Mouse (Mus musculus) erythroblast, embryonic 14.5 days (primary cell): Measurements from ENCODE around the gene Slc22a5. TPM values are rescaled to one million over a fixed set of nuclear protein-coding genes. Genes with fewer than 3 reads are reported as not detected.

Source experiments
- H3K27me3 ChIP-seq: 2 replicates; pipeline ENCODE4 v1.6.1; 2012; ENCODE audit warnings: inconsistent platforms; ENCODE audit not compliant: control insufficient read depth
- H3K36me3 ChIP-seq: 2 replicates; pipeline ENCODE4 v1.6.1; 2012; ENCODE audit warnings: mild to moderate bottlenecking, inconsistent platforms; ENCODE audit not compliant: control insufficient read depth
- H3K4me1 ChIP-seq: 2 replicates; pipeline ENCODE4 v1.6.1; 2012; ENCODE audit warnings: inconsistent platforms; ENCODE audit not compliant: control insufficient read depth
- H3K4me3 ChIP-seq: replicated peaks from 2 replicates; pipeline ENCODE3; 2012; ENCODE audit warnings: moderate library complexity, mild to moderate bottlenecking, inconsistent platforms
- H3K9me3 ChIP-seq: 2 replicates; pipeline ENCODE4 v1.6.1; 2012; ENCODE audit warnings: low read length, inconsistent platforms, mixed read lengths; ENCODE audit not compliant: control insufficient read depth
- GATA1 ChIP-seq: IDR thresholded peaks from 2 replicates; pipeline ENCODE4 v1.6.1; 2012; ENCODE audit warnings: low read length, inconsistent platforms, mixed read lengths
- TAL1 ChIP-seq: IDR thresholded peaks from 3 replicates; pipeline ENCODE4 v1.6.1; 2012; ENCODE audit warnings: low read length, inconsistent platforms, mixed read lengths
- polyA plus RNA-seq: library from polyadenylated mRNA; stranded (reverse); fragments of >175 nt; gene quantifications from 2 replicates; pipeline ENCODE4 v1.2.3, GENCODE M21; 2012

Slc22a5 gene
- polyA plus RNA-seq, 1 experiment: not detected

DNA sequence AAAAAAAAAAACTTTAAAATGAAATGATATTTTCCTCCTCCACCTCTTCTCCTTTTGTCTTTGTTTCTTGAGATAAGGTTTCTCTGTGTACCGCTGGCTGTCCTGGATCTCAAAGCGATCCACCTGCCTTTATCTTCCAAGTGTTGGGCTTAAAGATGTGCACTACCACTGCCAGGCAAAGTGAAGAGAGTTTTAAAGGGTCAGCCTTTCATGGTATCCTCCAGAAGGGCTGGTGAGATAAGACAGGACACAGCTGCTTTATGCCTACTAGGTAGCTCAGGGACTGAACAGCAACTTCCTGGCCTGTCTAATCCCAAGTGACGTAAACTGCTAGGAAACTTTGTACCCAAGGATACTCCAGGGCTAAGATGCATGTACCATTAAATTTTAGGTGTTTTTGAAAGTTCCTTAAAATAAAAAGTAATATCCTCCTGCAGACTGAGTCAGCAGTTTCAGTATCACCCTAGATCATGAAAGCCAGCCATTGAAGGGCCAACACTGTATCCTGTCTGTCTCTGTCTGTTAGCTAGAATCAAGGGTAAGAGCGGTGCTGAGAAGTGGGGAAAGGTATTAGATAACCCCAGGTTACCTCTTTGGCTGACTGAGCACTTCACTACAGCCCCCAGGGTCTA, 56.0 kb downstream of the Slc22a5 start:
- Histone ChIP-seq H3K27me3 (no peaks in the 10 kb centered on the region), H3K36me3 (no peaks in the 10 kb centered on the region), H3K4me3 (no peak overlapping the region), H3K4me1 (peaks cover 2% of the 10 kb centered on the region), H3K9me3 (no peaks in the 10 kb centered on the region)
- TF ChIP-seq TAL1: no peak
- no peak for TF ChIP-seq GATA1

DNA sequence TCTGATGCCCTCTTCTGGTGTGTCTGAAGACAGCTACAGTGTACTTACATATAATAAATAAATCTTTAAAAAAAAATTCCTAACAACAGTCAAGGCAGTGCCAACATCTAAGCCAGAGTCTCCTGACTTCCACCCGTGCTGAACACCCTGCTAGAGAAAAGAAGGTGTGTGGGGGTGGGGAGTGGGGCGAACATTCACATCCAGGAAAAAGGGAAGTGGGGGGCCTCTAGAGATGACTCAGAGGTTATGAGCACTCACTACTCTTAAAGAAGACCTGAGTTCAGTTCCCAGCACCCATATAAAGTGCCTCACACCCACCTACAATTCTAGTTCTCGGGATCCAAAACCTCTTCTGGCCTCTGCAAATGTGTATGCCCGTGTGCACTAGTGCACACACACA, 66.1 kb downstream of the Slc22a5 start:
- no peaks in the 10 kb centered on the region for H3K27me3 ChIP-seq
- H3K4me3 ChIP-seq: no peak overlapping the region
- no peaks in the 10 kb centered on the region for H3K36me3 ChIP-seq
- H3K9me3 ChIP-seq: no peaks in the 10 kb centered on the region
- TF ChIP-seq TAL1 (no peak), GATA1 (no peak)
- H3K4me1 ChIP-seq: no peaks in the 10 kb centered on the region; the same call in 1 of the 2 replicates

DNA sequence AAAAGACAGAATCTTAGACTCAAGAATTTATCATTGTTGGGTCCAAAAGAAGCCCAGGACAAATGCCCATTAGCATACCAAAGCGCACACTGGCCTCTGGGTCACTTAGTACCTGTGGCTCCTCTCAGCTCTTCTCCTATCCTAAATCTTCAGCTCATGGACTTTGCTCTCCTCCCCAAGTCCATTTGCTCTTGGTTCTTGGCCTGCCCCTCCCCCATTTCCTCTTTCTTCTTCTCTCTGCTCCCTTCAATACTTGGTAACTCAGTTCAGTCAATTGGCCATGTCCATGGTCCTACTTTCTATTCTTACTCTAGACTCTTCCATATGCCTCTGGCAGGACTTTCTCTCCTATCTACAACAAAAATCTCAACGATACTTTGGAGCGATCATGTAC, 69.5 kb downstream of the Slc22a5 start:
- TF ChIP-seq GATA1 (no peak), TAL1 (no peak)

DNA sequence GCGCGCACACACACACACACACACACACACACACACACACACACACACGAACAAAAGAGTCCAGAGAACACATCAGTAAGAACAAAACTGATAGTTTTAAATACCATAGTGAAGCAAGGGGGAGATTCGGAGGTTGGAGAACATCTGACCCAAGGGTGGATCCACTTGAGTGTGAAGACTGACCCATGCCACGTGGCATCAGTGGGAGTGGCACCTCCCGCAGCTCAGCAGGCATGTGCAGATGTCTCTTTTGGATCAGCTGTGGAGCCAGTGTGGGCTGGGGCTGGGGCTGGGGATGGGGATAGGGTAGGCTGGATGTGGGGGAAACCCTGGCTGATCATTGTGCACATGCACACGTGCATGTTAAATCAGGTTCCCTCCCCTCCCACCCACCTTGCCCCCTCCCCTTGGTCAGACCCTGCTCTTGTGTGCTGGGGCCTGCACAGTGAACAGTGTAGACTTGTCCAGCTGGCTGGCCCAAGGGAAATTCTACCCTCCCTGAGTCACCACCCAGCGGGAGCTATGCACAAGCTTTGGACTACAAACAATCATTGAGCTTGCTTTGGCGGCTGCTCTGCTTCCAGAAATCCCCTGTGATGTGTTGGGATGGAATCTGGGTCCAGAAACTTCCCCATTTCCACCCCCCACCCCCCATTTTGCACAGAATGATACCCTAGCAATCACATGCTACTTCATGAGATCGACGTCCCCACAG, 70.1 kb downstream of the Slc22a5 start:
- no peaks in the 10 kb centered on the region; the same call in 1 of the 2 replicates for H3K4me1 ChIP-seq
- no peaks in the 10 kb centered on the region for H3K27me3 ChIP-seq
- H3K9me3 ChIP-seq: no peaks in the 10 kb centered on the region
- TF ChIP-seq TAL1 (no peak), GATA1 (no peak)
- H3K36me3 ChIP-seq: no peaks in the 10 kb centered on the region
- no peak overlapping the region for H3K4me3 ChIP-seq

More for the DNA sequence above, 69.5 kb downstream of the Slc22a5 start:
- H3K4me1 ChIP-seq: no peaks in the 10 kb centered on the region; the same call in 1 of the 2 replicates
- H3K36me3 ChIP-seq: no peaks in the 10 kb centered on the region
- no peaks in the 10 kb centered on the region for H3K27me3 ChIP-seq
- H3K4me3 ChIP-seq: no peak overlapping the region
- H3K9me3 ChIP-seq: no peaks in the 10 kb centered on the region

DNA sequence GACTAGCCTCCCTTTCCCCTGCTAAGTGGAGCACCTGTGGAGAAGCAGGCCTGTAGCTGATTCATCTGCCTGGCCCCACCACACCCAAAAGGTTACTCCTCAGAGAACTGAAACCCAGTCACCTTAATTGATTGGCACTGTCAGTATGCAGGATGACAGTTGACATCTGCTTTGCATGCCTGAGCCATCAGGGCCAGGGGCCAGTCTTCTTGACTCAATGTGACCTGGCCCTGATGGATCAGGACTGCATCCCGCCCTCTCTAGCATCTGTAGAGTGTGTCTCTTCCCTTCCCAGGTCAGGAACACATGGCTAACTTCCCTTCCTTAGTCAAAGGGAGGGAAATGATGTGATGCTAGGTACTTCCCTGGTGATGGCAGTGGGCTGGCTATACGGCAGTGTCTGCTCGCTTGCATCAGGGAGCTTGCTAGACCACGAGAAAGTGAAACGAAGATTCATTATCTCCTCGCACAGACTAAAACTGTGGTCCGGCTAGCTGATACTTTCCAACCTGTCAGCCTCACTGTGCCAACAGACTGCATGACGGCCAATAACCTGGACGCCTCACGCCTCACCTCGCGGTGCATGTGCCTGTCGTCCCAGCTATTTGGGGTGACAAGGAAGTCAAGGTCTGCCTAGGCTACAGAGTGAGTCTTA, 70.8 kb downstream of the Slc22a5 start:
- Histone ChIP-seq H3K36me3 (no peaks in the 10 kb centered on the region), H3K27me3 (no peaks in the 10 kb centered on the region), H3K4me1 (no peaks in the 10 kb centered on the region; the same call in 1 of the 2 replicates), H3K4me3 (no peak overlapping the region), H3K9me3 (no peaks in the 10 kb centered on the region)
- TF ChIP-seq TAL1 (no peak), GATA1 (no peak)

DNA sequence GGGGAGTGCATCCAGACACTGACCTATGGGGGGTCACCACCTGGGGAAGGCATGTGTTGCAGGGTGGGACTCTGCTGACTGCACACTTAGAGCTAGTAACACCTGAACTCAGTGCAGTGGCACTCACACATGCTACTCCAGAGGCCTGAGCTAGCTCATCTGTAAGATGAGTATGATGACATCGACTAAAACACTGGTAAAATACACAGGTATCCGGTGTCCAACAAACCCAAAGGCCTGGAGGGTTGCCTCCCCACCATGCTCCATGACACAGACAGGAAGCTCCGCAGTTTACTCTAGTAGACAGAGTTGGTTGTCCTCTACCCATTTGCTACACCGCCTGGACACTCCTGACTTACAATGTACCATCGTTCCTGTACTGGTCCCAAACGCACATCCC, 71.9 kb downstream of the Slc22a5 start:
- no peak overlapping the region for H3K4me3 ChIP-seq
- no peaks in the 10 kb centered on the region; the same call in 1 of the 2 replicates for H3K4me1 ChIP-seq
- no peaks in the 10 kb centered on the region for H3K9me3 ChIP-seq
- TF ChIP-seq GATA1: no peak
- TF ChIP-seq TAL1: no peak
- no peaks in the 10 kb centered on the region for H3K27me3 ChIP-seq
- H3K36me3 ChIP-seq: no peaks in the 10 kb centered on the region

DNA sequence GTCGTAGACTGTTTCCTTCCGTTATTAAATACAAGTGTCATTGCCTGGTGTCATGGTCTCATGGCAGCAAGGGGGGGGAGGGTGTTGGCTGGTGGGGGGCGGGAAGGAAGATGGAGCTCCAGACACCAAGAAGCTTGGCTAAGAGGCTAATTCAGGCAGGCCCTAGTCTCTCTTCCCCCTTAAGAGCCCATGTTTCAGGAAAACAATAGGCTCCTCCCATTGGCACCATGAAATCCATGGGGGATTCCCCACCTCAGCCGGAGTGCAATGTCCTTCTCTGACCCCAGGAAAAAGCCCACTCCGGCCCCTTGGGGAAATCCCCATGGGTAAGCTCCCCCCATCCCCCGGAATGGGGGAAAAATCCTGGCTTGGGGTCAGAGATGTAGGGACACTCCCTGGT, 72.7 kb downstream of the Slc22a5 start:
- Histone ChIP-seq H3K27me3 (no peaks in the 10 kb centered on the region), H3K9me3 (no peaks in the 10 kb centered on the region), H3K4me1 (no peaks in the 10 kb centered on the region; the same call in 1 of the 2 replicates), H3K36me3 (no peaks in the 10 kb centered on the region), H3K4me3 (no peak overlapping the region)
- no peak for TF ChIP-seq GATA1
- no peak for TF ChIP-seq TAL1

DNA sequence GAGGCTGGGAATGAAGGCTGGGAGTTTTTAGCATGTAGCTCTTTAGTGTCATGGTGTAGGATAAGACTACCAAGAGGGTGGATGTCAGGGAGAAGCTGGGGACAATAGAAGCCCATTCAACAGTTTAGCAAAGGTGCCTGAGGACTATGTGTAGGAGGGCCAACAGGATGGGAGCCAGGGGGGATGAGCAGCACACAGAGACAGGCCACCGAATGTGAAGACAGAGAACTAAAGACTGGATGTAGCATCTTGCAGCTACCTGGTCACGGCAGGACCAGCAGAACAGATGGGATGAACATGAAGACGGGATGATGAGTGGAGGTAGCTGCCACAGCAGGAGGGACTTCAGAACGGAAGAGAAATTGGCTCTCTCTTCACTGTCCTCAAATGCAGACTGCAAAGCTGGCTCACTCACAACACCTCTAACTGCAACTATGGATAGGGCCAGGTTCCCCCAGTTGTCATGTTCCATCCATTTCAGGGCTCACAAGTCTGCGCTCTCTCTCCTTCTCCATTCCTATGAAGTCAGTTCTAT, 74.6 kb downstream of the Slc22a5 start:
- Histone ChIP-seq H3K4me1 (no peaks in the 10 kb centered on the region; the same call in 1 of the 2 replicates), H3K27me3 (no peaks in the 10 kb centered on the region), H3K4me3 (no peak overlapping the region), H3K36me3 (no peaks in the 10 kb centered on the region), H3K9me3 (no peaks in the 10 kb centered on the region)
- no peak for TF ChIP-seq TAL1
- TF ChIP-seq GATA1: no peak

DNA sequence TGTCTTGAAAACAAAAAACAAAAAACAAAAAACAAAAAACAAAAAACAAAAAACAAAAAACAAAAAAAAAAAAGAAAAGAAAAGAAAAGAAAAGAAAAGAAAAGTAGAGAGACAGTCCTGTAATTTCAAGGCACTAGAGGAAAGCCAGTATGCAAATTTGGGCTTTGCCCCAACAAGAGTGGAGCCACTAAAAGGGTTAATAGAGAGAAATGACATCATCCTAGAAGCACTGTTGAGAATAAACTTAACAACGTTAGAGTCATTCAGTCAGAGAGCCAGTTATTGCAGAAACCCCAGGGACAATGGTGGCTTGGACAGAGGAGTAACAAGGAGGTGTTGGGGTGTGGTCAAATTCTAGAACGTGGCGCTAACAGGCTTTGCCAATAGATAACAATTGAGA, 76.7 kb downstream of the Slc22a5 start:
- no peaks in the 10 kb centered on the region for H3K4me1 ChIP-seq
- no peaks in the 10 kb centered on the region for H3K9me3 ChIP-seq
- H3K36me3 ChIP-seq: no peaks in the 10 kb centered on the region
- no peak for TF ChIP-seq GATA1
- no peak for TF ChIP-seq TAL1
- H3K27me3 ChIP-seq: no peaks in the 10 kb centered on the region
- H3K4me3 ChIP-seq: no peak overlapping the region

Other genes starting within 250 kb of the Slc22a5 start
- gene Rad50, start 184.3 kb downstream of the Slc22a5 start, polyA plus RNA-seq: 0.41 and 0.46 TPM in 2 replicates
- gene Il5, start 170.9 kb downstream of the Slc22a5 start, polyA plus RNA-seq: not detected in 2 replicates
- gene Irf1, start 121.6 kb downstream of the Slc22a5 start, polyA plus RNA-seq: 0.01 and 0.04 TPM in 2 replicates
- gene Gm17334, start 118.5 kb downstream of the Slc22a5 start, polyA plus RNA-seq: not detected in 2 replicates
- gene Gm12216, start 32.4 kb downstream of the Slc22a5 start, polyA plus RNA-seq: not detected in 2 replicates
- 0.26 and 0.77 TPM in 2 replicates for gene Slc22a21, start 88.7 kb upstream of the Slc22a5 start, polyA plus RNA-seq
- 10.1 and 12.5 TPM in 2 replicates for gene Slc22a4, start 136.4 kb upstream of the Slc22a5 start, polyA plus RNA-seq
- gene Pdlim4, start 177.4 kb upstream of the Slc22a5 start, polyA plus RNA-seq: 0.10 and 0.17 TPM in 2 replicates
- not detected in 2 replicates for gene P4ha2, start 208.4 kb upstream of the Slc22a5 start, polyA plus RNA-seq